Mouse (Mus musculus): ENCODE data around the gene Ermard. TPM values are rescaled to one million over a fixed set of nuclear protein-coding genes. Genes with fewer than 3 reads are reported as not detected.

Gene Ermard
- polyA plus RNA-seq, 1 experiment from 2014 or later = 74.3 TPM

GRCm38 (mm10) chr17:15130288-15130656 is 89.3 kb downstream of the Ermard start:
- Histone ChIP-seq H3K4me2 (ENCODE audit: low read length) (no peak overlapping the region), H3K36me3 (ENCODE audit: control insufficient read depth, insufficient read depth, low read length) (no peaks in the 10 kb centered on the region), H3K27me3 (ENCODE audit: control insufficient read depth, insufficient read depth, low read depth, low read length) (no peaks in the 10 kb centered on the region), H3K4me3 (ENCODE audit: low read depth, low read length) (no peak overlapping the region), H3K4me1 (ENCODE audit: control insufficient read depth, insufficient read depth, low read length) (no peaks in the 10 kb centered on the region), H3K9ac (ENCODE audit: low read depth, low read length) (no peak overlapping the region), H3K9me3 (replicated peaks; ENCODE audit: control insufficient read depth, low read length, poor library complexity, severe bottlenecking) (no peaks in the 10 kb centered on the region), H3K27ac (ENCODE audit: low read length) (no peak overlapping the region)
- 92% methylated on average over 3 of the region's 3 CpGs for WGBS
- ATAC-seq = no peak

GRCm38 (mm10) chr17:15134905-15135669 is 94.1 kb downstream of the Ermard start:
- Histone ChIP-seq H3K9ac (ENCODE audit: low read depth, low read length) (no peak overlapping the region), H3K27ac (ENCODE audit: low read length) (no peak overlapping the region), H3K4me1 (ENCODE audit: control insufficient read depth, insufficient read depth, low read length) (no peaks in the 10 kb centered on the region), H3K9me3 (replicated peaks; ENCODE audit: control insufficient read depth, low read length, poor library complexity, severe bottlenecking) (no peaks in the 10 kb centered on the region), H3K4me2 (ENCODE audit: low read length) (no peak overlapping the region), H3K4me3 (ENCODE audit: low read depth, low read length) (no peak overlapping the region), H3K36me3 (ENCODE audit: control insufficient read depth, insufficient read depth, low read length) (no peaks in the 10 kb centered on the region), H3K27me3 (ENCODE audit: control insufficient read depth, insufficient read depth, low read depth, low read length) (no peaks in the 10 kb centered on the region)
- no peak for ATAC-seq
- WGBS = 91% methylated on average over 12 of the region's 12 CpGs

GRCm38 (mm10) chr17:15137443-15137842 is 96.4 kb downstream of the Ermard start:
- ATAC-seq = no peak
- 60% methylated on average over 5 of the region's 5 CpGs for WGBS

More at GRCm38 (mm10) chr17:15137443-15137842, 96.4 kb downstream of the Ermard start:
- Histone ChIP-seq H3K4me3 (ENCODE audit: low read depth, low read length) (no peak overlapping the region), H3K27me3 (ENCODE audit: control insufficient read depth, insufficient read depth, low read depth, low read length) (no peaks in the 10 kb centered on the region), H3K4me2 (ENCODE audit: low read length) (no peak overlapping the region), H3K9me3 (replicated peaks; ENCODE audit: control insufficient read depth, low read length, poor library complexity, severe bottlenecking) (no peaks in the 10 kb centered on the region), H3K36me3 (ENCODE audit: control insufficient read depth, insufficient read depth, low read length) (no peaks in the 10 kb centered on the region), H3K9ac (ENCODE audit: low read depth, low read length) (no peak overlapping the region), H3K27ac (ENCODE audit: low read length) (no peak overlapping the region), H3K4me1 (ENCODE audit: control insufficient read depth, insufficient read depth, low read length) (no peaks in the 10 kb centered on the region)

Other genes with a start within 250 kb of the Ermard start
- 8.8 and 9.2 TPM in 2 replicates for gene Wdr27, start 98.0 kb upstream of the Ermard start, polyA plus RNA-seq (2015; fragmentation: Nextera tagmentation; extraction: Ambion mirVana)
- 24.1 and 26.2 TPM in 2 replicates for gene 1600012H06Rik, start 98.0 kb upstream of the Ermard start, polyA plus RNA-seq (2015; fragmentation: Nextera tagmentation; extraction: Ambion mirVana)
- gene Phf10, start 79.9 kb upstream of the Ermard start, polyA plus RNA-seq (2015; fragmentation: Nextera tagmentation; extraction: Ambion mirVana) = 12.8 and 14.2 TPM in 2 replicates
- 8.6 and 10.0 TPM in 2 replicates for gene 9030025P20Rik, start 62.7 kb upstream of the Ermard start, polyA plus RNA-seq (2015; fragmentation: Nextera tagmentation; extraction: Ambion mirVana)
- gene Gm3417, start 62.4 kb upstream of the Ermard start, polyA plus RNA-seq (2015; fragmentation: Nextera tagmentation; extraction: Ambion mirVana) = 0.66 TPM in 1 of 2 replicates, not detected in the other
- 9.2 and 10.3 TPM in 2 replicates for gene Gm3435, start 31.0 kb upstream of the Ermard start, polyA plus RNA-seq (2015; fragmentation: Nextera tagmentation; extraction: Ambion mirVana)
- gene Tcte3, start 280 bp downstream of the Ermard start, polyA plus RNA-seq (2015; fragmentation: Nextera tagmentation; extraction: Ambion mirVana) = 0.50 TPM in 1 of 2 replicates, not detected in the other
- 4.7 and 5.6 TPM in 2 replicates for gene Gm3448, start 329 bp downstream of the Ermard start, polyA plus RNA-seq (2015; fragmentation: Nextera tagmentation; extraction: Ambion mirVana)

All from midbrain, embryonic 16.5 days (tissue).